Mouse (Mus musculus) CH12.LX (cell line): ENCODE measurements around the gene Hpcal4. TPM values are rescaled to one million over a fixed set of nuclear protein-coding genes. Genes with fewer than 3 reads are reported as not detected.

Source experiments
- DNase-seq: peaks from one replicate; pipeline ENCODE4 v3.0.0-alpha.2; 2013; ENCODE audit errors: extremely low read depth
- H3K27ac ChIP-seq: 2 replicates; pipeline ENCODE4 v1.5.1; 2012; ENCODE audit warnings: low read depth, mild to moderate bottlenecking, control low read depth, moderate library complexity; ENCODE audit not compliant: insufficient read depth
- H3K27me3 ChIP-seq: replicated peaks from 2 replicates; pipeline ENCODE3; 2012; ENCODE audit warnings: inconsistent platforms
- H3K36me3 ChIP-seq, 2 experiments: replicated peaks in 1 of 2; 2 replicates each; pipeline versions ENCODE3 to v1.6.1; 2012; ENCODE audit warnings: inconsistent platforms in 1 of 2, low read length in 1 of 2, mild to moderate bottlenecking in 1 of 2, mixed read lengths in 1 of 2, moderate library complexity in 1 of 2; ENCODE audit not compliant: control insufficient read depth in 1 of 2, insufficient read depth in 1 of 2
- H3K4me1 ChIP-seq, 2 experiments: 2 replicates each; pipeline ENCODE4 v1.6.1; 2012; ENCODE audit warnings: inconsistent platforms in 1 of 2, moderate library complexity in 1 of 2; ENCODE audit not compliant: insufficient read depth in 2 of 2, control insufficient read depth in 1 of 2
- H3K4me2 ChIP-seq: 2 replicates; pipeline ENCODE4 v1.6.1; 2012; ENCODE audit warnings: low read depth, mild to moderate bottlenecking, control low read depth; ENCODE audit not compliant: poor library complexity, insufficient read depth, severe bottlenecking
- H3K4me3 ChIP-seq, 3 experiments: fragments of 150-350 bp in 1 of 3; sonication (generic) in 1 of 3; replicated peaks in 1 of 3; 2 replicates each; pipeline versions ENCODE3 to v1.5.1; 2011 to 2012; ENCODE audit warnings: low read depth in 2 of 3, low read length in 2 of 3, mild to moderate bottlenecking in 2 of 3, moderate library complexity in 2 of 3, control low read depth in 1 of 3, improper control_type of control experiment in 1 of 3, inconsistent platforms in 1 of 3, mixed read lengths in 1 of 3; ENCODE audit not compliant: poor library complexity in 1 of 3
- H3K79me2 ChIP-seq: replicated peaks from 2 replicates; pipeline ENCODE4 v1.6.1; 2012; ENCODE audit warnings: mild to moderate bottlenecking, moderate library complexity; ENCODE audit not compliant: control insufficient read depth, poor library complexity, insufficient read depth, severe bottlenecking; ENCODE audit errors: extremely low read depth
- H3K9ac ChIP-seq: 2 replicates; pipeline ENCODE4 v1.6.1; 2012; ENCODE audit warnings: low read depth, mild to moderate bottlenecking, control low read depth, moderate library complexity; ENCODE audit not compliant: insufficient read depth
- H3K9me3 ChIP-seq: replicated peaks from 2 replicates; pipeline ENCODE3; 2012; ENCODE audit warnings: low read length, inconsistent platforms, mixed read lengths
- CHD1 ChIP-seq: IDR thresholded peaks from 2 replicates; pipeline ENCODE4 v1.6.1; 2012; ENCODE audit warnings: low read depth, low read length, improper control_type of control experiment, inconsistent platforms
- CHD2 ChIP-seq: IDR thresholded peaks from 2 replicates; pipeline ENCODE4 v1.6.1; 2011; ENCODE audit warnings: low read length, improper control_type of control experiment
- CTCF ChIP-seq, 2 experiments: IDR thresholded peaks in 1 of 2; conservative IDR thresholded peaks in 1 of 2; 2 replicates each; pipeline ENCODE4 v1.5.1; 2011 to 2012; ENCODE audit warnings: low read depth in 2 of 2, low read length in 2 of 2, improper control_type of control experiment in 1 of 2, inconsistent platforms in 1 of 2, mild to moderate bottlenecking in 1 of 2, moderate library complexity in 1 of 2
- ELF1 ChIP-seq: IDR thresholded peaks from 2 replicates; pipeline ENCODE4 v1.6.1; 2014; ENCODE audit warnings: low read depth, mild to moderate bottlenecking, inconsistent platforms, low read length, improper control_type of control experiment
- ETS1 ChIP-seq: conservative IDR thresholded peaks from 2 replicates; pipeline ENCODE4 v1.6.1; 2012; ENCODE audit warnings: low read depth, mild to moderate bottlenecking, inconsistent platforms, low read length, improper control_type of control experiment, moderate library complexity
- HCFC1 ChIP-seq: IDR thresholded peaks from 2 replicates; pipeline ENCODE4 v1.6.1; 2012; ENCODE audit warnings: low read depth, mild to moderate bottlenecking, inconsistent platforms, low read length, improper control_type of control experiment
- IRF4 ChIP-seq: IDR thresholded peaks from 2 replicates; pipeline ENCODE4 v1.6.1; 2014; ENCODE audit warnings: low read depth, mild to moderate bottlenecking, inconsistent platforms, low read length, improper control_type of control experiment
- JUN ChIP-seq: IDR thresholded peaks from 2 replicates; pipeline ENCODE4 v1.6.1; 2011; ENCODE audit warnings: low read depth, mild to moderate bottlenecking, low read length, improper control_type of control experiment, moderate library complexity; ENCODE audit not compliant: insufficient read depth
- MAX ChIP-seq: IDR thresholded peaks from 2 replicates; pipeline ENCODE4 v1.6.1; 2011; ENCODE audit warnings: low read length, improper control_type of control experiment
- MAZ ChIP-seq: IDR thresholded peaks from 2 replicates; pipeline ENCODE4 v1.6.1; 2012; ENCODE audit warnings: low read depth, mild to moderate bottlenecking, inconsistent platforms, low read length, improper control_type of control experiment, moderate library complexity
- MXI1 ChIP-seq: IDR thresholded peaks from 2 replicates; pipeline ENCODE4 v1.6.1; 2011; ENCODE audit warnings: mild to moderate bottlenecking, low read depth, low read length, improper control_type of control experiment
- NELFE ChIP-seq: IDR thresholded peaks from 2 replicates; pipeline ENCODE4 v1.6.1; 2011; ENCODE audit warnings: low read depth, low read length, improper control_type of control experiment
- NRF1 ChIP-seq: IDR thresholded peaks from 2 replicates; pipeline ENCODE4 v1.6.1; 2014; ENCODE audit warnings: low read depth, mild to moderate bottlenecking, inconsistent platforms, low read length, improper control_type of control experiment, moderate library complexity
- POLR2AphosphoS2 ChIP-seq: IDR thresholded peaks from 2 replicates; pipeline ENCODE4 v1.6.1; 2011; ENCODE audit warnings: low read depth, low read length, improper control_type of control experiment
- SMC3 ChIP-seq: IDR thresholded peaks from 2 replicates; pipeline ENCODE4 v1.6.1; 2011; ENCODE audit warnings: low read depth, low read length, improper control_type of control experiment
- TCF12 ChIP-seq: IDR thresholded peaks from 2 replicates; pipeline ENCODE4 v1.6.1; 2014; ENCODE audit warnings: low read depth, mild to moderate bottlenecking, inconsistent platforms, low read length, improper control_type of control experiment
- UBTF ChIP-seq: IDR thresholded peaks from 2 replicates; pipeline ENCODE4 v1.6.1; 2012; ENCODE audit warnings: low read depth, mild to moderate bottlenecking, inconsistent platforms, low read length, improper control_type of control experiment, moderate library complexity
- USF1 ChIP-seq: IDR thresholded peaks from 2 replicates; pipeline ENCODE4 v1.6.1; 2014; ENCODE audit warnings: low read depth, mild to moderate bottlenecking, inconsistent platforms, low read length, improper control_type of control experiment
- USF2 ChIP-seq: conservative IDR thresholded peaks from 2 replicates; pipeline ENCODE4 v1.6.1; 2011; ENCODE audit warnings: low read depth, low read length, improper control_type of control experiment
- ZC3H11A ChIP-seq: IDR thresholded peaks from 2 replicates; pipeline ENCODE4 v1.6.1; 2012; ENCODE audit warnings: low read depth, mild to moderate bottlenecking, inconsistent platforms, low read length, improper control_type of control experiment
- ZMIZ1 ChIP-seq: IDR thresholded peaks from 2 replicates; pipeline ENCODE4 v1.6.1; 2012; ENCODE audit warnings: low read depth, mild to moderate bottlenecking, inconsistent platforms, low read length, improper control_type of control experiment
- ZNF384 ChIP-seq: IDR thresholded peaks from 2 replicates; pipeline ENCODE4 v1.6.1; 2012; ENCODE audit warnings: low read depth, low read length, improper control_type of control experiment, inconsistent platforms
- dilution Hi-C: fragments of 300-500 bp; cut with MboI; formaldehyde crosslinking; loops from 2 replicates; pipeline ENCODE4 v1.14.3; 2020; ENCODE audit warnings: low sequenced_read_pairs; ENCODE audit not compliant: extremely low pct_unique_long_range_greater_than_20kb, extremely low pct_ligation_motif_present
- in situ Hi-C: fragments of 300-500 bp; cut with MboI; formaldehyde crosslinking; loops from 3 replicates; pipeline ENCODE4 v1.14.3; 2019; ENCODE audit warnings: low sequenced_read_pairs, low pct_ligation_motif_present, low pct_unique_long_range_greater_than_20kb, mixed read lengths
- polyA plus RNA-seq: library from polyadenylated mRNA; unstranded; fragments of >175 nt; gene quantifications from 2 replicates; pipeline ENCODE4 v1.2.1, GENCODE M21; 2012; ENCODE audit warnings: low read depth; ENCODE audit not compliant: insufficient read length
- total RNA-seq, 2 experiments: library from RNA; depleted of rRNA; stranded (reverse); fragments of 300-350 nt in 1 of 2; fragments of >200 nt in 1 of 2; gene quantifications; 2 replicates each; pipeline ENCODE4 v1.2.3; 2012 to 2014

Gene Hpcal4
- total and polyA plus RNA-seq, 3 experiments = not detected

- H3K27ac ChIP-seq = no peak within 1 kb of the TSS
- no peak within 1 kb of the TSS for H3K9ac ChIP-seq
- H3K36me3 ChIP-seq = no peaks in the 10 kb centered on the region
- H3K4me2 ChIP-seq = no peak within 1 kb of the TSS
- H3K4me1 ChIP-seq = no peaks in the 10 kb centered on the region
- dilution Hi-C loops = no loop called here
- TF ChIP-seq NRF1 = no peak
- no peak for TF ChIP-seq ZNF384
- TF ChIP-seq CTCF (conservative IDR thresholded peaks at IDR 0.05 in 1 of 2, IDR thresholded peaks at IDR 0.05 in 1 of 2; ENCODE audit: low read depth in 2 of 2, low read length in 2 of 2) = no peak
- TF ChIP-seq ZC3H11A = no peak
- TF ChIP-seq MXI1 = no peak
- no peak for TF ChIP-seq CHD1
- H3K4me3 ChIP-seq = no peak within 1 kb of the TSS
- no peak for DNase-seq
- no peaks in the 10 kb centered on the region for H3K79me2 ChIP-seq
- no peaks in the 10 kb centered on the region for H3K9me3 ChIP-seq
- H3K27me3 ChIP-seq = peaks cover 73% of the 10 kb centered on the region
- in situ Hi-C loops = loop anchor here (5.0 kb wide), 1 partner anchor 44 kb away; no protein-coding TSS in a partner anchor
Measured at GRCm38 (mm10) chr4:123201186-123202093, 18.4 kb downstream of the Hpcal4 start, which contains the start of gene Nt5c1a. TSS of gene Nt5c1a (plus strand) at chr4:123201504.

DNA sequence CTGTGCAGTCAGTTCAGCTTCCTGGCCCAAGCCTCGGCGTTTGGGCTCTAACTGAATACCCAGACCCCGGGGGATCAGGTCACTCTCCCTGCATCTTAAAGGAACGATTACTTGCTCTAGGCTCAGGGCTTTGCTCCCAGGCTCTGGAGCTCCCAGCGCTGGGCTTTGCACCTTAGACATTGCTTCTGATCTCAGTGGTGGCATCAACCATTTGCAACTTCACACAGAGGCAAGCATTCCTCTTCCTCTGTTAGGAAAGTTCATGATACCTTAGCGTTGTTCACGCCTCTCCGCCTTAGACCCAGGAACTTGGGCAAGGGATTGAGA is 19.0 kb downstream of the Hpcal4 start:
- Histone ChIP-seq H3K36me3 (no peaks in the 10 kb centered on the region), H3K4me1 (no peaks in the 10 kb centered on the region), H3K27me3 (peaks cover 74% of the 10 kb centered on the region), H3K27ac (no peak overlapping the region), H3K4me2 (no peak overlapping the region), H3K79me2 (no peaks in the 10 kb centered on the region), H3K9me3 (no peaks in the 10 kb centered on the region), H3K9ac (no peak overlapping the region), H3K4me3 (no peak overlapping the region)
- no peak for TF ChIP-seq ETS1
- TF ChIP-seq UBTF = no peak
- TF ChIP-seq IRF4 = no peak
- no peak for TF ChIP-seq USF1
- DNase-seq = no peak
- dilution Hi-C loops = no loop called here
- in situ Hi-C loops = loop anchor here (5.0 kb wide), 1 partner anchor 45 kb away; no protein-coding TSS in a partner anchor

DNA sequence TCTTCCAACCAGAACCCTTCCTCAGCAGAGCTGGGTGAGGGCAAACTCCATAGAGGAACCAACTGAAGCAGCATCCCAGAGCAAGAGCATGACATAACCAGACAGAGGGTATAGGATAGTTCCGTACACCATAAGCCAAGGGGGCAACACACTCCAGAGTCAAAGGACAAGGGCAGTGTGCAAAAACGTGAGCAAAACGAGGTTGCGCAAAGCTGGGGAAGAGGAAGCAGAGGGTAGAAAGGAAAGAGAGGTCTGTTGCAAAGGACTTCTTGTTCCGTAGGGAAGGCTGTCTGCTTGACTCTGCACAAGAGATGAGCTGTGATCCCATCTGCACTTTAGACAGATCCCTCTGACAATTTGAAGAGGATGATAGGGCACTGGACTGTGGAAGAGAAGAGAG is 24.3 kb downstream of the Hpcal4 start:
- Histone ChIP-seq H3K4me2 (no peak overlapping the region), H3K4me1 (no peaks in the 10 kb centered on the region), H3K9ac (no peak overlapping the region), H3K9me3 (no peaks in the 10 kb centered on the region), H3K79me2 (no peaks in the 10 kb centered on the region), H3K36me3 (no peaks in the 10 kb centered on the region), H3K27me3 (peaks cover 86% of the 10 kb centered on the region), H3K4me3 (no peak overlapping the region), H3K27ac (no peak overlapping the region)
- dilution Hi-C loops = no loop called here
- in situ Hi-C loops = no loop called here
- no peak for DNase-seq
- TF ChIP-seq HCFC1 = no peak
- TF ChIP-seq ZMIZ1 = no peak
- TF ChIP-seq USF2 = no peak
- TF ChIP-seq UBTF = no peak
- no peak for TF ChIP-seq CHD2
- no peak for TF ChIP-seq SMC3
- TF ChIP-seq POLR2AphosphoS2 = no peak
- TF ChIP-seq NELFE = no peak
- TF ChIP-seq JUN = no peak
- no peak for TF ChIP-seq TCF12
- no peak for TF ChIP-seq IRF4
- no peak for TF ChIP-seq MAZ
- TF ChIP-seq MAX = no peak
- no peak for TF ChIP-seq ELF1
- TF ChIP-seq USF1 = no peak
